Mouse (Mus musculus) large intestine, adult 2 months (tissue): ENCODE data around the gene Snrnp25. TPM values are rescaled to one million over a fixed set of nuclear protein-coding genes. Genes with fewer than 3 reads are reported as not detected.

Source experiments
- DNase-seq: peaks from one replicate; pipeline ENCODE4 v3.0.0-alpha.2; 2012; ENCODE audit warnings: low read depth, low spot score
- WGBS: fragments of 180-500 bp; shearing (Covaris S2); methylation state at CpG from one replicate; pipeline ENCODE4 v1.1.7; 2018; 5-methylcytosine and 5-hydroxymethylcytosine counted together
- polyA plus RNA-seq: library from polyadenylated mRNA; depleted of rRNA; stranded (reverse); fragments of >200 nt; gene quantifications from 2 replicates; pipeline ENCODE4 v1.2.3, GENCODE M21; 2012

Snrnp25 gene
- polyA plus RNA-seq, 1 experiment = 22.2 TPM

GRCm38 (mm10) chr11:32221951-32222409, 16.8 kb downstream of the Snrnp25 start, which contains the start of gene Rhbdf1:
Gene Rhbdf1, minus strand, starts transcription at chr11:32222300.
- WGBS = under 1% methylated on average over 72 of the region's 72 CpGs
- DNase-seq = no peak

DNA sequence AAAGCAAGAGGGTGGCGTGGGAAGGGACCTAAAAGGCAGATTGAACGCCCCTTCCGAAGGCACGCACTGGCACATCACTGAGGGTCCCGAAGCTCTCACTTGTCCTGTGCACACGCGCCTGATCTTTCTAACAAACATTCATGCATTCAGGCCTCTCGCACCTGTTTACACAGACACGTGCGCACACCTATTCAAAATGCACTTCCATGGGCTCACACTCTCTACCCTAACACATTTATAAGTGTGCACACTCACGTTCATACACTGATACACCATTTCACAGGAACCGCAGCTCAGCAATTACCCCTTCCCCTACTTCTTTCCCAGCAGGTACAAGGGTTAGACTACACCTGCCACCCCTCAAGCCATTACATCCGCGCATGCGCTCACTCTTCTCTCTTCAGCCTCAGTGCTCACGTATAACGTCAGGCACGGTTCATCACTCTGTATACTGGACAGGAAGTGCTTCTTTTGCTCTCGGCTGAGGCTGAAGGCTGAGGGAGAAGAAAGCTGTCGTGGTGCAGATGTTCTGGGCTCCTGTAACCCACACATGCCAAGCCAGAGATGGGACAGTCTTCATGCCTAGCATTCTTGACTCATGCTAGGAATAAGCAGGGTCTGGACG, 17.5 kb downstream of the Snrnp25 start:
- WGBS = 3% methylated on average over 21 of the region's 21 CpGs
- DNase-seq = no peak

- WGBS = 75% methylated on average over 4 of the region's 4 CpGs
- no peak for DNase-seq
Observed at GRCm38 (mm10) chr11:32223297-32223967, 18.2 kb downstream of the Snrnp25 start.

DNA sequence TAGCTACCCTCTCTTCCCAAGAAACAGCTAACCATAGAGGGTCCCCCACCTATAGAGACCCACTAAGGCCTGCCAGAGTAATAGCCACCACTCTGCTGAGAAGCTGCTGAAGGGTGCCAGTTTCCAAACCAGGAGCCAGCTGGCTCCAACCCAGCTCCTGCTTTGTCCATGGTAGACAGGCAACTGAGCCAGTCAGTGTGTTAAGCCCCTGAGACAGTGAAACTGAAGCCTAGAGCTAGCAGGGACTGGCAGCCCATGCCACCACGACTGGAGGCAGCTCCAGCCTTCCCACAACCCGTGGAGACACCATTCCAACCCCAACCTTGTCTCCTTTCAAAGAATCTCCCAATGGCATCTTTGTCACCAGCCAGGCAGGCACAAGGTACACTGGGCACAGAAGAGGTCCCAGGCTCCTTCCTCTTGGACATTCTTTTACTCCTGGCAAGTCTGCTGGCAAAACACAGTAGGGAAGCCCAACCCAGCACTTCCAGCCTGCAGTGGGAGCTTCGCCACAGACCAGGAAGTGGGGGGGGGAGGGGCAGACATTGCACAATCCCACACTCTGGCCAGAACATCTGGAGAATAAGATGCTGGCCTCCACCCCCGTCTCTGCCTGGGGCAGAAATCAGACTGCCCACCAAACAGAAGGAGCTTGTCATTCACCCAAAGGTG, 19.4 kb downstream of the Snrnp25 start:
- no peak for DNase-seq
- 5% methylated on average over 4 of the region's 4 CpGs for WGBS

DNA sequence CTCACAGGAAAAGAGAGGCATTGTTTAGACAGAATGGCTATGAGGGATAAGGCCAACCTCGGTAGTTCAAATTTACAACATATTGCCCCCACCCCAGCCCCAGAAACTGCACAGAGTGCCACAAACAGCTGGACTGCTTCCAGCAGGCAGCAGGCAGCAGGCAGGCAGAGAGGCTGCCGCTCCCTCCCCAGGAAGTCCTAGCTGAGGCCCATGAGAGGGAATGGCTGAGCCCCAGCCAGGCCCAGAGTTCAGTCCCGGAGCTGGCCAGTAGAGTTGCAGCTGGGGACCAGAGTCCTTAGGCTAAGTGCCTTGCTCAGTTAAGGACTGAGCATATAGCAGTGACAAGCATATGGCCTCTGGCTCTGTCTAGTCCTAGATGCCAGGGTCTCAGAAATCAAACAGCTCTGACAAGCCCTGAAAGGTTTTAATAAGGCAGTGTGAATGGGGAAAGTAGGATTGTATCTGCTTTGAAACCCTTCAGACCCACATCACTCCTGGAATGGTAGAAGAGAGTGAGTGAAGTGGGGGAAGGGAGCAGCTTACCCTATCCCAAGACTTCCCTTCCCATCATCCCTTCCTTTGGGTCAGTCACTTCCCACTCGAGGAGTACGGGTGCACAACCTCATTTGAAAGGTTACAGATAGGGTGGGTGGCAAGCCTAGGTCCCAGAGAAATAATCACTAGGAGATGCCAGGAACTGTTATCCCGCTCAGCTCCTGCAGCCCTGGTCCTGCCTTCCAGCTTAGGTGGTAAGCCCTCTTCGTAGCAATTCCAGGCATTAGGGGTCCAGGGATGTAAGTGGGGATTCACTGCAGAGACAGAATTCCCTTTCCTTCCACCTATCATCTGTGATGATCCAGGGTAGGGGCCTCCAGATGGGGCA, 20.2 kb downstream of the Snrnp25 start:
- WGBS = 30% methylated on average over 7 of the region's 7 CpGs
- no peak for DNase-seq

DNA sequence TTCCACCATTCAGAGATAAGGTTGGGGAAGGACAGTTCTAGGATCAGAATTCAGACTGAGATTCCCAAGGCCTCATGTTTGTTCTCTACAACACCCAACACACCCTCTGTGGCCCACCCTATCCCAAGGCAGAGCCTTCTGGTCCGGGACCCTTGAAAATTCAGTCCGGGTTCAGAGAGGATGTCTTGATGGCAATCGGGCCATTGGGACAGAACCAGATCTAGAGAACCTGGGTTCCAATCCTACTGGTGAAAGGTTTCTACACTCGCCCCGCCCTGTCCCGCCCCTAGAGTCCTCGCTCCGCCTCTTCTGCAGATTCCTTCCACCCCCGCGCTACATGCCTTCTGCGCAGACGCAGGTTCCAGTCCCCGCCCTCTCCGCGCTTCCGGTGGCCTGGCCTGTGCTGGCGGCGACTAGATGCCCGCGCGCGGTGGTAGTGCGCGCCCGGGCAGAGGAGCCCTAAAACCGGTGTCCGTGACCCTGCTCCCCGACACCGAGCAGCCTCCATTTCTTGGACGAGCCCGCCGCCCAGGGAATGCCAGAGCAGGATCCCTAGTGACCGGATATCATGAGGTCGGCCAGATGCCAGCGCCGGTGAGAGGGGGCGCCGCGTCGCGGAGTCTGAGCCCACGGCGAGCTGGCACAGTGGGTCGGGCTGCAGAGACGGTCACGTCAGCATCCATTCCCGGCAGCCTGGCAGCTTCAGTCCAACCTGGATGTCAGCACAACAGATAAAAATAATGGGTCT, 21.1 kb downstream of the Snrnp25 start, which contains the start of gene Mpg:
Gene Mpg (plus strand): TSS at position 382 of the 748 bp plus-strand sequence.
- no peak for DNase-seq
- WGBS = 3% methylated on average over 47 of the region's 47 CpGs

GRCm38 (mm10) chr11:32227041-32227440, 21.8 kb downstream of the Snrnp25 start:
- DNase-seq = no peak
- WGBS = 24% methylated on average over 1 of the region's 1 CpGs

- WGBS = 95% methylated on average over 9 of the region's 9 CpGs
Observed at GRCm38 (mm10) chr11:32227555-32227954, 22.3 kb downstream of the Snrnp25 start.

GRCm38 (mm10) chr11:32228292-32228845, 23.2 kb downstream of the Snrnp25 start:
- WGBS = 85% methylated on average over 3 of the region's 3 CpGs
- no peak for DNase-seq

More at GRCm38 (mm10) chr11:32227555-32227954, 22.3 kb downstream of the Snrnp25 start:
- DNase-seq = no peak

GRCm38 (mm10) chr11:32230220-32230619, 25.0 kb downstream of the Snrnp25 start:
- DNase-seq = no peak
- 67% methylated on average over 4 of the region's 4 CpGs for WGBS

DNA sequence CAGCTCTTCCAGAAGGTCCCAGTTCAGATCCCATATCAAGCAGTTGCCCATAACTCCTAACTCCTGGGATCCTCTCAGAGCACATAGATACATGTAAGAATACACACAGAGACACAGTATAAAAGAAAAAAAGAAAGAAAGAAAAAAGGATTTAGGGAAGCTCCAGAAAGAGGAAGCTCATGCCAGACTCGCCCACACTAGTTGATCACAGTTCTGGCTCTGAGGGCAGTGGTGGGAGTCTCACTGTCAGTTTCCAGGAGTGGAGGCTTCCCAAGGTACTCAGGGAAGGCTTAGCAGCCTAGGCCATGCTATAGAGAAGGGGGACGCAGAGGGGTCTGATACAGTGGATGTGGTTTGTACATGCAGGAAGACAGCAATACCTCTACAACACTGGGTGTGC, 25.9 kb downstream of the Snrnp25 start:
- WGBS = 97% methylated on average over 2 of the region's 2 CpGs

GRCm38 (mm10) chr11:32232848-32233247, 27.6 kb downstream of the Snrnp25 start:
- no peak for DNase-seq
- WGBS = 87% methylated on average over 10 of the region's 10 CpGs

More for the DNA sequence above, 25.9 kb downstream of the Snrnp25 start:
- no peak for DNase-seq

DNA sequence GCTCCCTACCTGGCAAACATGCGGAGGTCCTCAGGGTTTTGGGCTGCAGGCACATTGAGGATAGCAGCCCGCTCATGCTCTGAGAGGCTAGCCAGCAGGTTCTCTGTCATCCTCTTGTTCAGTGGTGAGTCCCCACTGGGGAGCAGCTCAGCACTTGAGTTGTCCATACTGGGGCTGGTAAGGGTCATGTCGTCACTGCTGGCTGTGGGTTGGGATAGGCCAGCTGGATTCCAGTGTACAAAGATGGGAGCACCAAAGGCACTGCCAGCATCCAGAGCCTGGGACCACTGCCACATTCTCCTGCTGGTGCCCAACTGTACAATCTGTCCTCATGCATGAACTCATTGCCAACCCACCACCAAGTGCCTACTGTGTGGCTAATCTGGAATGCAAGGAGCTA, 28.7 kb downstream of the Snrnp25 start:
- WGBS = 94% methylated on average over 3 of the region's 3 CpGs
- DNase-seq = no peak

DNA sequence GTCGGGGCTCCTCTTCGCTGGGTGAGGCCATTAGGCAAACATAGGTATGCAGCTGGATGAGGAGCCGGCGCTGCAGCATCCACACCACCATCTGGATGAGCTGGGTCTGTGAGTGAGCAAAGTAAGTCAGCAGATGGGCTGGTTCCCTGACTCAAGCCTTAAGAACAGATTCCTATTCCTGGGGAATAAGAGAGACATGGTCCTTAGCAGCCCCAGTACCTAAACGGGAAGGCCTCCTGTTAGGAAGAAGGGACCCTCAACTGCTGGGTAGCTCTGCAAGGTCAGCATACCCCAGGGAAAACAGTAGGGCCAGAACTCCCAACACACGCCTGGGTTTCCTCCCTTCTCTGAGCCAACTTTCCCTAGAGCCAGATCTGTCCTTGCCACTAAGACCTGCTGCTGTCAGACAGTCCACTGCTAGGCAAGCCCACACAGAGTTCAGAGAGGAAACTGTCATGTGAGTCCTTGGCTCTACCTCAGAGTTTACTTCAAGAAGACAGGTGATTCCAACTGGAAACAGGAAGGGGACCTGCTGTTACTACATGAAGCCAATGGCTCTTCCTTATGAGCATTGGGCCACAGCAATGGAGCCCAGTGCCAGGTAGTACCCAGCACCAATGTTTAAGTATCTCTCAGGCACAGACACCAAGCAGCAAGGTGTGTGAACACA, 29.7 kb downstream of the Snrnp25 start:
- DNase-seq = no peak
- 90% methylated on average over 6 of the region's 6 CpGs for WGBS

GRCm38 (mm10) chr11:32235646-32236045, 30.4 kb downstream of the Snrnp25 start:
- WGBS = 11% methylated on average over 3 of the region's 3 CpGs
- DNase-seq = no peak

DNA sequence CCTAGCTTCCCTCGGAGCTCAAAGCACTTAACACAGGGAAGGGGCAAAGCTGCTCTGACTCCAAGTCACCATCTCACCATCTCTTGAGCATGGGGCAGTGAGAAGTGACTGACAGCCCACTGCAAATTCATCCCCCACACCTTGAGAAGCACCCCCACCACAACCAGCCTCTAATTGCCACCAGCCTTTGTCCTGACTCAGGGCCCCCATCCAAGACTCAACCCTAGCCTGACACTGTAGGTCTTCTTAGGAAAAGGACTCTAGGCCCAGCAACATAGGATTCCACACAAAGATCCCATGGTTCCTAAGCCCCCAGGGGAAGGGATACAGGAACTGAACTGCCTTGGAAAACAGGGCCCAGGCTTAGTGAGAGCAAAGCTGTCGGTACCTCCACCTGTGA, 30.9 kb downstream of the Snrnp25 start:
- 70% methylated on average over 2 of the region's 2 CpGs for WGBS
- no peak for DNase-seq

DNA sequence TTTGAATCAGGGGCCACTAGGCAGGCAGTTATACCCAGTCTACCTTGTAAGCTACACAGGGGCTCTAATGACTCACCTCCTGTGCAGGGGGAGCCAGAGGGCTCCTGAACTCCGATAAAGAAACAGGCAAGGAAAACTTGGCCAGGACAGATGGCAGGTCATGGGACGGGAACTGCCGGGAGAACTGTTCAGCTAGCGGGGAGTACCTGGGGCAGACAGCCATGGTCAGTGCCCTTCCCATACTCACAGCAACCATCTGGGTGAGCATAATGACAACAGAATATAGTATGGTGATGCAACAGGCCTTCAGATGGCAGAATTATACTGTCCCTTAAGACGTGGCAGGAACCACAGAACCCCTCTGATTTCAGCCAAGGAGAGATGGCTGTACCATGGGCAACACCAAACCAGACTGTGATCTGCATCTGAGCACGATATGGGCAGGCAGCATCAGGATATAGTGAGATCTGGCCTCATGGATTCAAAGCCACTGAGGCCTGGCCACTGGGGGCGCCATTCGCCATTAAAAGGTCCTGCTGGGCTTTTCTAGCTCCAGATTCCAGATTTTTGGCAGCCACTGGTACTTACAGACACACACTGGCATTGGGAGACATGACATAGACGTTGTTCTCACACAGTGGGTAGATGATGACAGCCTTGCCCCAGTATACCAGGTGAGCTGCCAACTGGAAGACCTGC, 31.6 kb downstream of the Snrnp25 start:
- 65% methylated on average over 9 of the region's 9 CpGs for WGBS
- no peak for DNase-seq

GRCm38 (mm10) chr11:32237411-32237795, 32.2 kb downstream of the Snrnp25 start:
- 94% methylated on average over 3 of the region's 3 CpGs for WGBS
- DNase-seq = no peak
